Mouse (Mus musculus): ENCODE results near the gene Kbtbd7. TPM values are rescaled to one million over a fixed set of nuclear protein-coding genes. Genes with fewer than 3 reads are reported as not detected.
"Not testable (repeated sequence)": the region's sequence is repeated elsewhere in the genome, so short reads cannot be mapped to it uniquely, and the experiment has no call there.

Kbtbd7 gene
- 5.1 and 7.0 TPM in 2 replicates for polyA plus RNA-seq (2012; rRNA removed)

GRCm38 (mm10) chr14:79425979-79426729 lies at the start of gene Kbtbd7:
Gene Kbtbd7, plus strand, starts transcription at chr14:79426511.
- peak; percentile 58 for DNase-seq (ENCODE audit: low read depth)

- no peak for DNase-seq (ENCODE audit: low read depth)
These were observed 49.3 kb upstream of the Kbtbd7 start for GRCm38 (mm10) chr14:79377041-79377440.

GRCm38 (mm10) chr14:79383120-79383519 lies 43.2 kb upstream of the Kbtbd7 start:
- DNase-seq (ENCODE audit: low read depth) = no peak

GRCm38 (mm10) chr14:79388304-79388703 lies 38.0 kb upstream of the Kbtbd7 start:
- no peak for DNase-seq (ENCODE audit: low read depth)

- peak; percentile 84 for DNase-seq (ENCODE audit: low read depth)
These were observed 36.7 kb upstream of the Kbtbd7 start for GRCm38 (mm10) chr14:79389438-79390264.

- DNase-seq (ENCODE audit: low read depth) = no peak
These were observed 35.9 kb upstream of the Kbtbd7 start, which contains the start of gene Naa16 for GRCm38 (mm10) chr14:79390265-79390926. Gene Naa16, minus strand, starts transcription at chr14:79390778.

- no peak for DNase-seq (ENCODE audit: low read depth)
These were observed 33.0 kb upstream of the Kbtbd7 start for GRCm38 (mm10) chr14:79393289-79393688.

- no peak for DNase-seq (ENCODE audit: low read depth)
These were observed 31.7 kb upstream of the Kbtbd7 start for GRCm38 (mm10) chr14:79394564-79394963.

- DNase-seq (ENCODE audit: low read depth) = no peak
These were observed 28.8 kb upstream of the Kbtbd7 start, which contains the start of gene Mtrf1 for GRCm38 (mm10) chr14:79397321-79398122. Gene Mtrf1, plus strand, starts transcription at chr14:79397772.

GRCm38 (mm10) chr14:79407641-79408040 lies 18.7 kb upstream of the Kbtbd7 start:
- no peak for DNase-seq (ENCODE audit: low read depth)

- DNase-seq (ENCODE audit: low read depth) = no peak
These were observed 17.0 kb upstream of the Kbtbd7 start for GRCm38 (mm10) chr14:79409278-79409830.

GRCm38 (mm10) chr14:79410662-79411061 lies 15.6 kb upstream of the Kbtbd7 start:
- DNase-seq (ENCODE audit: low read depth) = no peak

- no peak for DNase-seq (ENCODE audit: low read depth)
These were observed 13.2 kb upstream of the Kbtbd7 start for GRCm38 (mm10) chr14:79413121-79413520.

- DNase-seq (ENCODE audit: low read depth) = no peak
These were observed 6.1 kb upstream of the Kbtbd7 start for GRCm38 (mm10) chr14:79420083-79420685.

- DNase-seq (ENCODE audit: low read depth) = not testable (repeated sequence)
These were observed 537 bp downstream of the Kbtbd7 start for GRCm38 (mm10) chr14:79426730-79427365.

GRCm38 (mm10) chr14:79434068-79434467 lies 7.8 kb downstream of the Kbtbd7 start:
- DNase-seq (ENCODE audit: low read depth) = no peak

- no peak for DNase-seq (ENCODE audit: low read depth)
These were observed 14.3 kb downstream of the Kbtbd7 start for GRCm38 (mm10) chr14:79440655-79441054.

GRCm38 (mm10) chr14:79441441-79441840 lies 15.1 kb downstream of the Kbtbd7 start:
- no peak for DNase-seq (ENCODE audit: low read depth)

GRCm38 (mm10) chr14:79444601-79445000 lies 18.3 kb downstream of the Kbtbd7 start:
- DNase-seq (ENCODE audit: low read depth) = no peak

- no peak for DNase-seq (ENCODE audit: low read depth)
These were observed 18.8 kb downstream of the Kbtbd7 start for GRCm38 (mm10) chr14:79445055-79445620.
